Mouse (Mus musculus): ENCODE results near the gene Rpl26. TPM values are rescaled to one million over a fixed set of nuclear protein-coding genes. Genes with fewer than 3 reads are reported as not detected.

Gene Rpl26
- total RNA-seq, 1 experiment from 2014 or later, result 1,094 TPM

Other genes starting within 250 kb of the Rpl26 start
- gene Myh10, start 210.0 kb upstream of the Rpl26 start, total RNA-seq (2021), result 34.4 and 36.0 TPM in 2 replicates
- gene Ndel1, start 29.7 kb upstream of the Rpl26 start, total RNA-seq (2021), result 67.1 and 73.2 TPM in 2 replicates
- 0.15 TPM in 1 of 2 replicates, not detected in the other for gene Rnf222, start 13.0 kb upstream of the Rpl26 start, total RNA-seq (2021)
- 0.30 and 0.45 TPM in 2 replicates for gene Odf4, start 25.5 kb downstream of the Rpl26 start, total RNA-seq (2021)
- 28.7 and 31.9 TPM in 2 replicates for gene Arhgef15, start 55.9 kb downstream of the Rpl26 start, total RNA-seq (2021)
- 54.6 and 55.8 TPM in 2 replicates for gene Slc25a35, start 66.5 kb downstream of the Rpl26 start, total RNA-seq (2021)
- gene Rangrf, start 73.6 kb downstream of the Rpl26 start, total RNA-seq (2021), result 16.3 and 24.8 TPM in 2 replicates
- 28.1 and 29.0 TPM in 2 replicates for gene Pfas, start 106.9 kb downstream of the Rpl26 start, total RNA-seq (2021)
- 24.2 and 27.9 TPM in 2 replicates for gene Ctc1, start 114.3 kb downstream of the Rpl26 start, total RNA-seq (2021)
- 17.1 and 18.8 TPM in 2 replicates for gene Aurkb, start 144.1 kb downstream of the Rpl26 start, total RNA-seq (2021)
- gene Borcs6, start 158.1 kb downstream of the Rpl26 start, total RNA-seq (2021), result 19.2 and 20.6 TPM in 2 replicates
- 12.0 and 12.3 TPM in 2 replicates for gene Tmem107, start 169.2 kb downstream of the Rpl26 start, total RNA-seq (2021)
- 111 and 139 TPM in 2 replicates for gene Vamp2, start 186.9 kb downstream of the Rpl26 start, total RNA-seq (2021)
- gene Per1, start 193.6 kb downstream of the Rpl26 start, total RNA-seq (2021), result 116 and 118 TPM in 2 replicates
- gene Hes7, start 218.8 kb downstream of the Rpl26 start, total RNA-seq (2021), result 0.37 TPM in 1 of 2 replicates, not detected in the other
- gene 9130213A22Rik, start 221.0 kb downstream of the Rpl26 start, total RNA-seq (2021), result 0.38 and 0.41 TPM in 2 replicates
- gene Aloxe3, start 224.3 kb downstream of the Rpl26 start, total RNA-seq (2021), result 1.2 and 1.6 TPM in 2 replicates

All from adrenal gland, postnatal 14 days (tissue).